In the genomic region with DNA sequence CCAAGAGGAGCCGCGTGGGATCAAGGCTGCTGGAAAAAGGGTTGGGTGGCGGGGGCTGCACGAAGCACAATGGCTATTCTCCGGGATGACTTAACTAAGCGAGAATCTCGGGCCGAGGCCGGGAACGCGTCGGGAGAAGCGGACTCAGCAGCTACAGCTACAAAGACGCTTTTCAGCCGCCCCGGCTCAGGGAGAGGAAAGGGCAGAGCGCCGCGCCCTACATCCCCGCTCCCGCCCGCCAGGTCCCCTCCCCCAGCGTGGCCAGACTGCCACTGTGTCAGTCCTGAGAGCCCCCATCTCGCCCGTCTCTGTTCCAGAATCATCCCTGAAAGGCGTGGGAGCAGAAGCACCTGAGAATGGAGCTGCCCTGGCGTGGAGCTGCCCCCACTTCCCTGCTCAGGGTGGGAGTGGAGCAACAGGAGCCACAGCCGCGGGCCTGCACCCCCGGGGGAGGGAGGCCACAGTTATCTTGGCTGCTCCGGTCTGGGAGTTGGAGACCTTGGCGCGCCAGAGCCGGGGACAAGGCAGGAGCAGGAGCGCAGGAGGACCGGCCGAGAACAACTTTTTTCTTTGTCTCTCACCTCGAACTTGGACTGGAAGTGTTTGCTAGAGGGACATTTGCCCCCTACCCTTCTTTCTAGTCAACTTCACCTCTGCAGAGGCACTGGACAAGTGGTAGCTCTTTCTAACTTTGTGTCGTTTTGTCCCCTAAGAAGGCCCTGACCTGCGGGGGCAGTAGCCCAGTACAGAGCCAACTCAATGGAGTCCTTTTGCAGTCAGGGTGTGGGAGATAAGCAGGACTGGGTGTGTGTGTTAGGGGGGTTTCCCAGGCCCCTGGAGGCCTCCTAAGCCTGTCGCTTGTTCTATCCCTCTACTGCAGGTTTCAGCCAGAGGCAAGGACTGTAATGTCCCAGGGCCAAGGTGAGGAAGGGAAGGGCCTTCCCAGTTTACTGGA, we compare ENCODE assay signal across 9 mouse cellular contexts. TPM values are rescaled to one million over a fixed set of nuclear protein-coding genes. Genes with fewer than 3 reads are reported as not detected.
DNase-seq lines count a peak whose midpoint lies in the region; ATAC-seq and TF ChIP-seq lines count a peak whose summit lies in the region.
"Had no signal": no experiment of that assay in that cellular context is flagged by ENCODE, and none has a peak within 500 bp of the region (broad histone marks: within the 10 kb centered on the region; RNA-seq: fewer than 3 reads in every experiment).

No protein-coding gene starts in this region.

- H3K4me2 ChIP-seq in neural tube, embryonic 13.5 days = peak overlapping the region; percentile 90

- peaks cover 22% of the 10 kb centered on the region for H3K27me3 ChIP-seq in liver, adult 2 months (ENCODE audit: control insufficient read depth, insufficient read depth, low read length)
- H3K27me3 ChIP-seq in neural tube, embryonic 13.5 days = peaks cover 99% of the 10 kb centered on the region

- 18% methylated on average over 41 of the region's 41 CpGs for WGBS in liver, adult 2 months
- 2% methylated on average over 41 of the region's 41 CpGs for WGBS in neural tube, embryonic 13.5 days

- H3K79me2 ChIP-seq in liver, adult 2 months (ENCODE audit: control insufficient read depth, insufficient read depth, low read length) = no peaks in the 10 kb centered on the region

- TF ChIP-seq CTCF in cortical plate, adult 2 months (IDR thresholded peaks at IDR 0.05; ENCODE audit: extremely low read depth, insufficient read depth, low read length) = no peak
- TF ChIP-seq CTCF in liver, adult 2 months (IDR thresholded peaks at IDR 0.05; ENCODE audit: low read depth, low read length) = no peak

- no peak overlapping the region for H3K27ac ChIP-seq in cortical plate, adult 2 months (ENCODE audit: insufficient read depth, low read length)
- H3K27ac ChIP-seq in liver, adult 2 months (replicated peaks; ENCODE audit: insufficient read depth, low read depth, low read length) = no peak overlapping the region
- peak overlapping the region; percentile 69 for H3K27ac ChIP-seq in neural tube, embryonic 13.5 days (replicated peaks)

- H3K4me3 ChIP-seq in cortical plate, adult 2 months (ENCODE audit: insufficient read depth, low read length) = peak overlapping the region; percentile 3; the same call in 1 of the 2 replicates
- peak overlapping the region; percentile 12; the same call in 1 of the 2 replicates for H3K4me3 ChIP-seq in liver, adult 2 months (ENCODE audit: insufficient read depth, low read depth, low read length)
- peak overlapping the region; percentile 32 for H3K4me3 ChIP-seq in neural tube, embryonic 13.5 days

- no peaks in the 10 kb centered on the region for H3K9me3 ChIP-seq in neural tube, embryonic 13.5 days

- peaks cover 3% of the 10 kb centered on the region for H3K4me1 ChIP-seq in cortical plate, adult 2 months (ENCODE audit: control insufficient read depth, insufficient read depth, low read length)
- H3K4me1 ChIP-seq in liver, adult 2 months (ENCODE audit: control insufficient read depth, insufficient read depth, low read length) = 0 out of 2 replicates have a peak, but pooled peaks cover 1% of the 10 kb centered on the region
- H3K4me1 ChIP-seq in neural tube, embryonic 13.5 days (replicated peaks) = peaks cover 45% of the 10 kb centered on the region

- H3K36me3 ChIP-seq in liver, adult 2 months (ENCODE audit: control insufficient read depth, insufficient read depth, low read length) = no peaks in the 10 kb centered on the region
- no peaks in the 10 kb centered on the region for H3K36me3 ChIP-seq in neural tube, embryonic 13.5 days

- peak; percentile 25 for DNase-seq in kidney, adult 18-20 months
- no peak for DNase-seq in kidney, adult 11 months
- DNase-seq in heart, postnatal 14 days = peak; percentile 49 to 58
- no peak for DNase-seq in liver, adult 2 months (ENCODE audit: extremely low read depth, low read depth, low spot score)
- no peak for DNase-seq in spleen, postnatal 36 days (ENCODE audit: low spot score in 2 of 2)

- no peak for TF ChIP-seq POLR2A in cortical plate, adult 2 months (IDR thresholded peaks at IDR 0.05; ENCODE audit: extremely low read depth, insufficient read depth, low read length)
- TF ChIP-seq POLR2A in liver, adult 2 months (IDR thresholded peaks at IDR 0.05; ENCODE audit: extremely low read depth, insufficient read depth, low read length) = no peak

- 0 out of 2 replicates have a peak, but pooled peaks have one; percentile 33 for ATAC-seq in neural tube, embryonic 13.5 days (ENCODE audit: low read depth)
- ATAC-seq in cerebellum, adult (ENCODE audit: insufficient number of reproducible peaks, low FRiP score, low TSS enrichment) = no peak

- intact Hi-C loops in heart, postnatal 14 days (cut with DNase I) = no loop called here

- H3K9ac ChIP-seq in liver, adult 2 months (ENCODE audit: low read depth, low read length) = no peak overlapping the region
- peak overlapping the region; percentile 64 for H3K9ac ChIP-seq in neural tube, embryonic 13.5 days

RNA-seq across cellular contexts. Expression of a gene that starts 1.6 kb away (rescaled TPM):
- 18.3 and 19.9 TPM in 2 replicates for polyA plus RNA-seq in cortical plate, adult 2 months (2012; rRNA removed)
- total RNA-seq in heart, postnatal 14 days (2021) = 1 to 10 TPM; 1.6 to 2.0 TPM
- total RNA-seq in liver, adult 2 months (2014; rRNA removed) = 0.94 and 1.8 TPM in 2 replicates
- 0.35 and 0.37 TPM in 2 replicates for polyA plus RNA-seq in liver, adult 2 months (2012; rRNA removed)
- polyA plus RNA-seq in neural tube, embryonic 13.5 days (2015; fragmentation: Nextera tagmentation; extraction: Ambion mirVana) = 27.8 and 33.3 TPM in 2 replicates

RNA-seq across cellular contexts. Expression of a gene that starts 2.4 kb away (rescaled TPM):
- polyA plus RNA-seq in cortical plate, adult 2 months (2012; rRNA removed) = 0.25 and 0.28 TPM in 2 replicates
- total RNA-seq in heart, postnatal 14 days (2021) = 1 to 10 TPM; 2.0 to 2.7 TPM
- under 0.01 and 0.13 TPM in 2 replicates for total RNA-seq in liver, adult 2 months (2014; rRNA removed)
- polyA plus RNA-seq in liver, adult 2 months (2012; rRNA removed) = 0.18 and 0.45 TPM in 2 replicates
- 3.1 and 4.3 TPM in 2 replicates for polyA plus RNA-seq in neural tube, embryonic 13.5 days (2015; fragmentation: Nextera tagmentation; extraction: Ambion mirVana)
- total RNA-seq: CH12.LX had no signal

RNA-seq across cellular contexts. Expression of a gene that starts 22.1 kb away (rescaled TPM):
- polyA plus RNA-seq in cortical plate, adult 2 months (2012; rRNA removed) = 24.7 and 27.1 TPM in 2 replicates
- 10 to 100 TPM; 13.6 to 13.7 TPM for total RNA-seq in heart, postnatal 14 days (2021)
- total RNA-seq in liver, adult 2 months (2014; rRNA removed) = 24.3 and 28.8 TPM in 2 replicates
- 21.3 and 32.4 TPM in 2 replicates for polyA plus RNA-seq in liver, adult 2 months (2012; rRNA removed)
- polyA plus RNA-seq in neural tube, embryonic 13.5 days (2015; fragmentation: Nextera tagmentation; extraction: Ambion mirVana) = 34.9 and 39.0 TPM in 2 replicates

RNA-seq across cellular contexts. Expression of a gene that starts 24.9 kb away (rescaled TPM):
- polyA plus RNA-seq in cortical plate, adult 2 months (2012; rRNA removed) = 33.0 and 37.9 TPM in 2 replicates
- 10 to 100 TPM; 63.2 to 64.5 TPM for total RNA-seq in heart, postnatal 14 days (2021)
- total RNA-seq in liver, adult 2 months (2014; rRNA removed) = 6.6 and 10.1 TPM in 2 replicates
- 7.1 and 10.3 TPM in 2 replicates for polyA plus RNA-seq in liver, adult 2 months (2012; rRNA removed)
- polyA plus RNA-seq in neural tube, embryonic 13.5 days (2015; fragmentation: Nextera tagmentation; extraction: Ambion mirVana) = 9.7 and 10.8 TPM in 2 replicates

RNA-seq across cellular contexts. Expression of a gene that starts 38.5 kb away (rescaled TPM):
- polyA plus RNA-seq in cortical plate, adult 2 months (2012; rRNA removed) = 1,160 and 1,231 TPM in 2 replicates
- 100 to 1,000 TPM; 164 to 218 TPM for total RNA-seq in heart, postnatal 14 days (2021)
- total RNA-seq in liver, adult 2 months (2014; rRNA removed) = 49.9 and 99.4 TPM in 2 replicates
- 151 and 183 TPM in 2 replicates for polyA plus RNA-seq in liver, adult 2 months (2012; rRNA removed)
- 1,062 and 1,121 TPM in 2 replicates for polyA plus RNA-seq in neural tube, embryonic 13.5 days (2015; fragmentation: Nextera tagmentation; extraction: Ambion mirVana)

Comparison
In these comparisons a context has a peak if more than half of its experiments do, and no peak if none do; other contexts are left out.
1. DNase-seq: peak in kidney, adult 18-20 months (single experiment) and heart, postnatal 14 days (2 of 2); none in kidney, adult 11 months (single experiment), liver, adult 2 months (single experiment) and spleen, postnatal 36 days (0 of 2).
2. RNA of a gene that starts 1.6 kb away (polyA plus RNA-seq): 27.8 to 33.3 TPM in neural tube, embryonic 13.5 days and 18.3 to 19.9 TPM in cortical plate, adult 2 months; 0.35 to 0.37 TPM in liver, adult 2 months; every median in the first group is over 10 times any median in the second.
3. Peak in every context shown above with its lines, with median percentiles within 50 percentile points of each other: H3K4me3 ChIP-seq.